Mouse (Mus musculus): Measurements from ENCODE around the gene Ipo9.

- TF ChIP-seq CTCF (IDR thresholded peaks at IDR 0.05; ENCODE audit: low read depth): no peak
- TF ChIP-seq EP300 (IDR thresholded peaks at IDR 0.05; ENCODE audit: low read depth): no peak
Observed at GRCm38 (mm10) chr1:135443506-135443905, 13.2 kb upstream of the Ipo9 start.

Measured in liver, embryonic 14.5 days (tissue).